In genomic region chr10:8886528-8886854, GRCm38 (mm10) we compare ENCODE assay signal across 8 mouse cellular contexts. TPM values are rescaled to one million over a fixed set of nuclear protein-coding genes. Genes with fewer than 3 reads are reported as not detected.
A peak's percentile ranks its signal among the peaks of the same experiment; 100 is the strongest.
DNase-seq lines count a peak whose midpoint lies in the region; ATAC-seq and TF ChIP-seq lines count a peak whose summit lies in the region.

No protein-coding gene starts in this region.

- TF ChIP-seq POLR2A in cerebellum, adult 2 months (IDR thresholded peaks at IDR 0.05; ENCODE audit: borderline replicate concordance, insufficient read depth, low read length): no peak

- peak overlapping the region; percentile 95 for H3K27ac ChIP-seq in cerebellum, adult 2 months (ENCODE audit: insufficient read depth, low read length)
- H3K27ac ChIP-seq in neural tube, embryonic 11.5 days (ENCODE audit: low read depth, low read length): peak overlapping the region; percentile 83
- H3K27ac ChIP-seq in liver, embryonic 12.5 days: peak overlapping the region; percentile 76
- peak overlapping the region; percentile 93 for H3K27ac ChIP-seq in stomach, embryonic 16.5 days (ENCODE audit: low read length)

- ATAC-seq in neural tube, embryonic 11.5 days (ENCODE audit: insufficient read depth, low FRiP score, low TSS enrichment): peak; percentile 22
- no peak for ATAC-seq in liver, embryonic 12.5 days
- no peak for ATAC-seq in stomach, embryonic 16.5 days (ENCODE audit: insufficient read depth, low FRiP score)
- ATAC-seq in monocyte, adult 5-6 weeks (replicated peaks; ENCODE audit: insufficient number of reproducible peaks, low FRiP score, low TSS enrichment, poor library complexity, severe bottlenecking): no peak

- H3K4me1 ChIP-seq in cerebellum, adult 2 months (ENCODE audit: control insufficient read depth, insufficient read depth, low read length): no peaks in the 10 kb centered on the region; the same call in 1 of the 2 replicates
- peaks cover 6% of the 10 kb centered on the region for H3K4me1 ChIP-seq in neural tube, embryonic 11.5 days (ENCODE audit: control insufficient read depth, insufficient read depth, low read length)
- peaks cover 28% of the 10 kb centered on the region for H3K4me1 ChIP-seq in liver, embryonic 12.5 days
- peaks cover 12% of the 10 kb centered on the region for H3K4me1 ChIP-seq in stomach, embryonic 16.5 days (ENCODE audit: control insufficient read depth, insufficient read depth, low read length)

- no peaks in the 10 kb centered on the region for H3K9me3 ChIP-seq in neural tube, embryonic 11.5 days (ENCODE audit: control insufficient read depth, low read length)
- no peaks in the 10 kb centered on the region for H3K9me3 ChIP-seq in liver, embryonic 12.5 days (replicated peaks)
- H3K9me3 ChIP-seq in stomach, embryonic 16.5 days (replicated peaks; ENCODE audit: control insufficient read depth, low read length): no peaks in the 10 kb centered on the region

- H3K4me2 ChIP-seq in neural tube, embryonic 11.5 days (ENCODE audit: low read depth): peak overlapping the region; percentile 70
- peak overlapping the region; percentile 79 for H3K4me2 ChIP-seq in liver, embryonic 12.5 days
- peak overlapping the region; percentile 77 for H3K4me2 ChIP-seq in stomach, embryonic 16.5 days (ENCODE audit: low read depth, low read length)

- DNase-seq in cerebellum, adult 2 months: no peak
- DNase-seq in cerebellum, adult 9-10 months: no peak
- no peak for DNase-seq in neural tube, embryonic 11.5 days (ENCODE audit: low spot score)
- no peak for DNase-seq in neural tube, embryonic 10.5 days (ENCODE audit: extremely low spot score, low spot score)
- DNase-seq in frontal cortex, postnatal 10 days (ENCODE audit: low spot score in 2 of 2): no peak

- H3K4me3 ChIP-seq in cerebellum, adult 2 months (replicated peaks; ENCODE audit: insufficient read depth, low read depth, low read length): peak overlapping the region; percentile 47
- peak overlapping the region; percentile 73 for H3K4me3 ChIP-seq in neural tube, embryonic 11.5 days (ENCODE audit: low read depth, low read length)
- H3K4me3 ChIP-seq in liver, embryonic 12.5 days: peak overlapping the region; percentile 65
- peak overlapping the region; percentile 85 for H3K4me3 ChIP-seq in stomach, embryonic 16.5 days (replicated peaks; ENCODE audit: low read length)

- no peak for TF ChIP-seq CTCF in cerebellum, adult 2 months (IDR thresholded peaks at IDR 0.05; ENCODE audit: borderline replicate concordance, insufficient read depth, low read depth, low read length)

- H3K36me3 ChIP-seq in neural tube, embryonic 11.5 days (ENCODE audit: control insufficient read depth, insufficient read depth, low read length): no peaks in the 10 kb centered on the region
- H3K36me3 ChIP-seq in liver, embryonic 12.5 days: no peaks in the 10 kb centered on the region
- H3K36me3 ChIP-seq in stomach, embryonic 16.5 days (ENCODE audit: control insufficient read depth, insufficient read depth, low read length): no peaks in the 10 kb centered on the region

- peaks cover 6% of the 10 kb centered on the region; the same call in 1 of the 2 replicates for H3K27me3 ChIP-seq in cerebellum, adult 2 months (ENCODE audit: control insufficient read depth, insufficient read depth, low read length)
- H3K27me3 ChIP-seq in neural tube, embryonic 11.5 days (ENCODE audit: control insufficient read depth, insufficient read depth, low read length): no peaks in the 10 kb centered on the region
- peaks cover 31% of the 10 kb centered on the region for H3K27me3 ChIP-seq in liver, embryonic 12.5 days (replicated peaks)
- H3K27me3 ChIP-seq in stomach, embryonic 16.5 days (ENCODE audit: control insufficient read depth, insufficient read depth, low read length): no peaks in the 10 kb centered on the region

- 9% methylated on average over 14 of the region's 14 CpGs for WGBS in cerebellum, adult 2 months
- WGBS in neural tube, embryonic 11.5 days: 0% methylated on average over 14 of the region's 14 CpGs
- under 1% methylated on average over 14 of the region's 14 CpGs for WGBS in liver, embryonic 12.5 days (ENCODE audit: insufficient replicate concordance)
- 3% methylated on average over 14 of the region's 14 CpGs for WGBS in stomach, embryonic 16.5 days

- H3K9ac ChIP-seq in neural tube, embryonic 11.5 days (ENCODE audit: low read length): peak overlapping the region; percentile 55
- peak overlapping the region; percentile 66 for H3K9ac ChIP-seq in liver, embryonic 12.5 days
- peak overlapping the region; percentile 90 for H3K9ac ChIP-seq in stomach, embryonic 16.5 days (ENCODE audit: low read length)

RNA-seq across cellular contexts. Expression of gene Sash1, which starts 0.6 kb away (rescaled TPM):
- 26.1 and 28.0 TPM in 2 replicates for polyA plus RNA-seq in cerebellum, adult 2 months (2012; rRNA removed)
- 3.7 and 4.5 TPM in 2 replicates for polyA plus RNA-seq in neural tube, embryonic 11.5 days (2014; fragmentation: Nextera tagmentation; extraction: Ambion mirVana)
- polyA plus RNA-seq in liver, embryonic 12.5 days (2016; fragmentation: Nextera tagmentation; extraction: Ambion mirVana): 1.1 and 1.2 TPM in 2 replicates
- polyA plus RNA-seq in stomach, embryonic 16.5 days (2015; fragmentation: Nextera tagmentation; extraction: Ambion mirVana): 2.9 and 3.4 TPM in 2 replicates
- total RNA-seq in monocyte, adult 5-6 weeks (2017): 3.2 to 4.5 TPM (median 4.5 TPM) in 3 replicates
